Mouse (Mus musculus): ENCODE measurements around the gene Dlgap3. TPM values are rescaled to one million over a fixed set of nuclear protein-coding genes. Genes with fewer than 3 reads are reported as not detected.

Gene Dlgap3
- polyA plus RNA-seq, 1 experiment from 2014 or later = 1.9 TPM

DNA sequence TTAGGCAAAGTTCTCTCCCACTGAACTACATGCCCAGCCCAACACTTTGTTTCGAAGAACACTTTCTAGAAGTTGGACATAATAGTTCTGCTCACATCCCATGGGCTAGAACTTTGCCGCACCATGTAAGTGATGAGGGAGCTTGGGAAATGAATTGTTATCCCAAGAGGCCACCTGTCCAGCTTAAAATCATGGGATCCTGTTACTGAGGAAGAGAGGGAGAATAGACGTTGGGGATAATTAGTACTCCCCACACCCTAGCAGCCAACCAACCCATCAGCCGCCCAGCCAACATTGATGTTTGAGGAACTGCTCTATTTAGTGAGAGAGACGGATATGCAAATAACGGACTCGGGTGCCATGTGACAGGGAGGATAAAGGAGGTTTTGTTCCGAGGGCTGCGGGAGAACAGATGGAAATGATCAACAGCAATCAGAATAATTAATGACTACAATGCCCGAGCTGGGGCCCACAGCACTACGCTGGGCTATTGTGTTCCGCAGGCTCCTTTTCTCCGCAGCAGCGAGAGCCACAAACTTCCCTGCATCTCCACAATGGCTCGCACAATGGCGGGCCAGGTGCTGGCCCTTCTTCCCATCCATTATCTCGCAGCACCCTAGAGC lies 58.2 kb downstream of the Dlgap3 start:
- Histone ChIP-seq H3K4me3 (peak overlapping the region; percentile 22; the same call in 1 of the 2 replicates), H3K36me3 (no peaks in the 10 kb centered on the region), H3K27me3 (ENCODE audit: low read depth, poor library complexity, severe bottlenecking) (peaks cover 65% of the 10 kb centered on the region), H3K27ac (replicated peaks) (peak overlapping the region; percentile 69), H3K9me3 (replicated peaks) (no peaks in the 10 kb centered on the region), H3K4me1 (peaks cover 53% of the 10 kb centered on the region)
- peak; percentile 46 for DNase-seq (ENCODE audit: low spot score)
- 16% methylated on average over 17 of the region's 17 CpGs for WGBS

DNA sequence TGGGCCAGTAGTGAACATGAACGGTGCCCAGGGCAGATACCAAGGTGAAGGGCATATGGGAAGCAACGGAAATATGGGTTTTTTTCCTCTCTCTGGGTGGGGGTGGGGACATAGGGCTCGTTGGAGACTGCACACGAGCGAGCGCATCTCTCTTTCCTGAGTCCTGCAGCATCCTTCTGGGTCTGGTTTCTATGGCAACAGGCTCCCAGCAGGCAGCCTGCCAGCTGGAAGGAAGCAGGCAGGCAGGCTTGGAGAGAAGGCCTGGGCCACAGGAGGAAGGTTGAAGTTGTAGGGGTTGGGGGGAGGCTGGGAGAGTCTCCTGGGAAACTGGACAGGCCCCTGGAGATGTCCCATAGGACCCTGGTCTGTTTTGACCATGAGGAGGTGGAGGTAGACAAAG lies 63.0 kb downstream of the Dlgap3 start:
- no peaks in the 10 kb centered on the region for H3K36me3 ChIP-seq
- H3K4me1 ChIP-seq = peaks cover 45% of the 10 kb centered on the region
- peaks cover 44% of the 10 kb centered on the region for H3K27me3 ChIP-seq (ENCODE audit: low read depth, poor library complexity, severe bottlenecking)
- peak; percentile 56 for DNase-seq (ENCODE audit: low spot score)
- no peak overlapping the region; the same call in 1 of the 2 replicates for H3K4me3 ChIP-seq
- H3K27ac ChIP-seq (replicated peaks) = peak overlapping the region; percentile 24
- 26% methylated on average over 6 of the region's 6 CpGs for WGBS
- no peaks in the 10 kb centered on the region for H3K9me3 ChIP-seq (replicated peaks)

DNA sequence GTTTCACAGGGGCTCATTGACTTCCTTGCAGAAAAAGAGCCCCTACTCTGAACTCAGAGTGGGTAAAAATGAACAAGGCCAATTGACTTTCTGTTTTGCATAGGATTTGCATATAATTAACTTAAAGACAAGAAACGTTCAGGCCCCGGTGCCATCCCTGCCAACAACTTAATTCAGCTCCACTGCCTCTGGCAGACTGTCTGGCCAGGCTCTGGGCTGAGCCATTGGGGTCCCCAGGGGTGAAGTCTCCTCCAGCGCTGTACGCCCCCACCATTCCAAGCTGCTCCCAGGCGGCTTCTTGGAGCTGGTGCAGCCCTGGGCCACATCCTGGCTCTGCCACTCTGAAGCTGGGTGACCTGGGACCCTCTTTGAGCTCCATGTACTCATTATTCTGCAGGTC lies 63.5 kb downstream of the Dlgap3 start:
- no peaks in the 10 kb centered on the region for H3K9me3 ChIP-seq (replicated peaks)
- H3K27me3 ChIP-seq (ENCODE audit: low read depth, poor library complexity, severe bottlenecking) = peaks cover 45% of the 10 kb centered on the region
- H3K4me1 ChIP-seq = peaks cover 42% of the 10 kb centered on the region
- DNase-seq (ENCODE audit: low spot score) = no peak
- peak overlapping the region; percentile 24 for H3K27ac ChIP-seq (replicated peaks)
- 64% methylated on average over 5 of the region's 5 CpGs for WGBS
- no peaks in the 10 kb centered on the region for H3K36me3 ChIP-seq
- no peak overlapping the region for H3K4me3 ChIP-seq

DNA sequence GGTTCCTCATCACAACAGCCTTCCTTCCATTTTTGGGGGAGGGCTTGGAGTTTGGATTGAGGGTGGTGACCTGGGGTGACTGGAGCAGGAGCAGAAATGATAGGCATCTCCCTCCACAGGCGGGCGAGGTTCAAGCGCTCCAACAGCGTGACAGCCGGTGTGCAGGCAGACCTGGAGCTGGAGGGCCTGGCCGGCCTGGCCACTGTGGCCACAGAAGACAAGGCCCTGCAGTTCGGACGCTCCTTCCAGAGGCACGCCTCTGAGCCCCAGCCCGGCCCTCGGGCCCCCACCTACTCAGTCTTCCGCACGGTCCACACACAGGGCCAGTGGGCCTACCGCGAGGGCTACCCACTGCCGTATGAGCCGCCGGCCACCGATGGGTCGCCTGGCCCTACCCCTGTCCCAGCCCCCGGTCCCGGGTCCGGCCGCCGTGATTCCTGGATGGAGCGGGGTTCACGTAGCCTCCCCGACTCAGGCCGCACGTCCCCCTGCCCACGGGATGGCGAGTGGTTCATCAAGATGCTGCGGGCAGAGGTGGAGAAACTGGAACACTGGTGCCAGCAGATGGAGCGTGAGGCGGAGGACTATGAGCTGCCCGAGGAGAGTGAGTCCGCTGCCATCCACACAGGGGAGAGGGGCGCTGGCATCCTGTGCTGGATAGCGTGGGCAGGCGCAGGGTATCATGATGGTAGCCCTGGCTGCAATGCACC lies 64.6 kb downstream of the Dlgap3 start:
- H3K27me3 ChIP-seq (ENCODE audit: low read depth, poor library complexity, severe bottlenecking) = peaks cover 50% of the 10 kb centered on the region
- no peak for DNase-seq (ENCODE audit: low spot score)
- no peak overlapping the region for H3K4me3 ChIP-seq
- peak overlapping the region; percentile 24; the same call in 1 of the 2 replicates for H3K27ac ChIP-seq (replicated peaks)
- no peaks in the 10 kb centered on the region for H3K9me3 ChIP-seq (replicated peaks)
- H3K36me3 ChIP-seq = no peaks in the 10 kb centered on the region
- H3K4me1 ChIP-seq = peaks cover 38% of the 10 kb centered on the region
- WGBS = 90% methylated on average over 40 of the region's 40 CpGs

DNA sequence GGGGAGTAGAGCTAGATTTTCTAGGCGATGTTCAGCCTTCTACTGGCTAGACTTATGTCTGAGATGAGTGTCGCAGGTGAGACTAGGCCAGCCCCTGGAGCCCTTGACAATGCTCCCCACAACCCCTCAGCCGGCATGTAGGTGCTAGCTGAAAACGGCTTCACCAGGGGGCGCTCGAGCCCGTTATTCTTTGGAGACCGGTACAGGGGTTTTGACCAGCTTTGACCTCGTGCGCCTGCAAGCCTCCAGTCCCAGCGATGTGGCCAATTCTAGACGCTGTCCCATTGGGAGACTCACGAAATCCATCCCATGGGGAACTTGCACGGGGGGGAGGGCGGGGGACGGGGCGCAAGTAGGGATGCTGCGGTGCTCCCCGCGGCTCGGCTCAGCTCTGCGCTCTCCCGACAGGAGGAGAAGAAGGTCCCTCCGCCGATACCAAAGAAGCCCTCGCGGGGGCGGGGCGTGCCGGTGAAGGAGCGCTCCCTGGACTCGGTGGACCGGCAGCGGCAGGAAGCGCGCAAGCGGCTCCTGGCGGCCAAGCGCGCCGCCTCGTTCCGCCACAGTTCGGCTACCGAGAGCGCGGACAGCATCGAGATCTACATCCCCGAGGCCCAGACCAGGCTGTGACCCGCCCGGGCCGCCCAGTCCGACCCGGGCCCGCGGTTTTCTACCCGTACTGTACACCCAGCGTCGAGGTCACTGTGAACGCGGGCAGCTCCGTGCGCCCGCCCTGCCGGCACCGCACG lies 66.9 kb downstream of the Dlgap3 start:
- no peaks in the 10 kb centered on the region for H3K9me3 ChIP-seq (replicated peaks)
- peak overlapping the region; percentile 70 for H3K4me3 ChIP-seq
- H3K4me1 ChIP-seq = peaks cover 38% of the 10 kb centered on the region
- peaks cover 41% of the 10 kb centered on the region for H3K27me3 ChIP-seq (ENCODE audit: low read depth, poor library complexity, severe bottlenecking)
- peak; percentile 92 for DNase-seq (ENCODE audit: low spot score)
- peak overlapping the region; percentile 83 for H3K27ac ChIP-seq (replicated peaks)
- under 1% methylated on average over 67 of the region's 67 CpGs for WGBS
- no peaks in the 10 kb centered on the region for H3K36me3 ChIP-seq

DNA sequence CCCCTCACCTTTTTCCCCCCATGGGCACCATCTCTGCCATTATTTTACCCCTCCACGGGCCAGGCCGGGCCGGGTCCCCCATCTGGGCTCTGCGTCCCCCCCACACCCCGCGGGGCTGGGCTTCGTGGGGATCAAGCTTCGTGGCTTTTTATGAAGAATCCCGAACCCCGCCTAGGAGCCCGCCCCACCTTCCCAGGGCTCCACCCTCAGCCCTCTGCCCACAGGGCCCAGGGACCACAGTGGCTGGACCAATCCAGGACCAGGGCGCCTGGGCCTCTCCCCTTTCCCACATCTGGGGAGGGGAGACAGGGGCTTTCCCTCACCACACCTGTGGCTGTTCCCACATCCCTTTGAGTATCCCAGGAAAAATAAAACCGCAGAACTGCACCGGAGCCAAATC lies 67.6 kb downstream of the Dlgap3 start:
- peaks cover 36% of the 10 kb centered on the region for H3K4me1 ChIP-seq
- 1% methylated on average over 14 of the region's 14 CpGs for WGBS
- peak overlapping the region; percentile 83 for H3K27ac ChIP-seq (replicated peaks)
- peak; percentile 40 for DNase-seq (ENCODE audit: low spot score)
- no peaks in the 10 kb centered on the region for H3K36me3 ChIP-seq
- peak overlapping the region; percentile 70 for H3K4me3 ChIP-seq
- H3K9me3 ChIP-seq (replicated peaks) = no peaks in the 10 kb centered on the region
- peaks cover 41% of the 10 kb centered on the region for H3K27me3 ChIP-seq (ENCODE audit: low read depth, poor library complexity, severe bottlenecking)

DNA sequence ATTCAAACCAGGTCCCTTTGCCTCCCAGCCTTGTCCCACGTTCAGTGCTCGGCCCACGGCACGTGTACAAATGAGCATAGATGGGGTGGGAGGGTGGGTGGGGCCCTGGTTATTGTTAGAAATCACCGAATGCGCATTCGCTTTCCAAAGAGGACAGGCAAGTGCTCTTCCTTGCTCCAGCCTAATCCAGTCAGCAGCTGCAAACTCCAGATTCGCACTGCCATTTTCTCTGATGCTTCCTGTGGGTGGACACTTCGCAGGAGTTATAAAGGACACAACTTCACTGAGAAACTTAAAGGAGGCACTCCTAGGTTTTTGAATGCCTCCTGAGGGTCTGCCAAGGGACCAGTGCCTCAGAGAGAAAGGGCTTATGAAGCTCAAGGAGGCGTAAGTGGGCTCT lies 68.3 kb downstream of the Dlgap3 start:
- H3K4me3 ChIP-seq = no peak overlapping the region
- H3K27me3 ChIP-seq (ENCODE audit: low read depth, poor library complexity, severe bottlenecking) = peaks cover 41% of the 10 kb centered on the region
- no peak overlapping the region for H3K27ac ChIP-seq (replicated peaks)
- H3K9me3 ChIP-seq (replicated peaks) = no peaks in the 10 kb centered on the region
- peaks cover 30% of the 10 kb centered on the region for H3K4me1 ChIP-seq
- no peaks in the 10 kb centered on the region for H3K36me3 ChIP-seq
- DNase-seq (ENCODE audit: low spot score) = no peak
- WGBS = 53% methylated on average over 10 of the region's 10 CpGs

DNA sequence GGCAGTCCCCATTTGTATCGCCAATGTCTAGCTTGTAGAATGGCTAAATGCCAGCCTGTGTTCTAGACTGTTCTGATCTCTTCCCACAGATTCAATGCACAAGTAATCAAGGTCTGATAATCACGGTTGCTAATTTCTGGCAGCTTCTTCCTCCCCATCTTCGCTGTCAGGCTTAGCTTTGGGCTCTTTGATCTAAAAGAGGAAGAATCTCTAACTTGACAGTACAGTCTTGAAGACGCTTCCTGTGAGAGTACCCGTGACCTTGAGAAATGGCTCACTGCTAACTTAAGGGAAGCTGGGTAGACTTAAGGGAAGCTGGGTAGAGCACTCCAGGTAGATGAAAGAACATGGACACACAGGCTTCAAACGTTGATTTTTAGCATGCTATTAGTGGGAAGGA lies 73.7 kb downstream of the Dlgap3 start:
- no peak overlapping the region for H3K4me3 ChIP-seq
- no peaks in the 10 kb centered on the region for H3K9me3 ChIP-seq (replicated peaks)
- 65% methylated on average over 6 of the region's 6 CpGs for WGBS
- peaks cover 18% of the 10 kb centered on the region for H3K4me1 ChIP-seq
- H3K27me3 ChIP-seq (ENCODE audit: low read depth, poor library complexity, severe bottlenecking) = peaks cover 8% of the 10 kb centered on the region
- H3K27ac ChIP-seq (replicated peaks) = no peak overlapping the region
- no peak for DNase-seq (ENCODE audit: low spot score)
- H3K36me3 ChIP-seq = peaks cover 12% of the 10 kb centered on the region

DNA sequence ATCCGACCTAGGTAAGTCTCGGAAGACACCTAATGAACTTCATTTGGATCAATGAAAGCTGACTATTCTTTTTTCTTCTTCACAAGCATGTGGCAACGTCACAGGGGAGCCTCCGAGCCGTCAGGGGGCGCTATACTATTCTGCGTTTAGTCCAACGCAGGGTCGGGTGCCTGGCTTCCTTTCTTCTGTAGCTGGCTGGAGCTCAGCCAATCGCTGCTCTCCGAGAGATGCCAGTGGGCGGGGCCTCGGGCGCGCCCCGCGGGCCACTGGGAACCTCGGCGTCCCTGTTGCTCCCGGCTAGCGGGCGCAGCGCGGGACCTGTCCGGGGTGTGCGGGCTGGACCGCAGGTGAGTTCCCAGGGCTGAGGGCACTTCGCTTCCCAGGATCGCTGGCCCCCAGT lies 74.5 kb downstream of the Dlgap3 start, which contains the start of gene Smim12:
Smim12 (plus strand) TSS at position 233 of the 400 bp plus-strand sequence.
- peaks cover 18% of the 10 kb centered on the region for H3K4me1 ChIP-seq
- WGBS = under 1% methylated on average over 29 of the region's 29 CpGs
- DNase-seq (ENCODE audit: low spot score) = peak; percentile 98
- H3K4me3 ChIP-seq = peak within 1 kb of the TSS; percentile 96
- peak within 1 kb of the TSS; percentile 91 for H3K27ac ChIP-seq (replicated peaks)
- H3K27me3 ChIP-seq (ENCODE audit: low read depth, poor library complexity, severe bottlenecking) = no peaks in the 10 kb centered on the region
- peaks cover 19% of the 10 kb centered on the region for H3K36me3 ChIP-seq
- no peaks in the 10 kb centered on the region for H3K9me3 ChIP-seq (replicated peaks)

DNA sequence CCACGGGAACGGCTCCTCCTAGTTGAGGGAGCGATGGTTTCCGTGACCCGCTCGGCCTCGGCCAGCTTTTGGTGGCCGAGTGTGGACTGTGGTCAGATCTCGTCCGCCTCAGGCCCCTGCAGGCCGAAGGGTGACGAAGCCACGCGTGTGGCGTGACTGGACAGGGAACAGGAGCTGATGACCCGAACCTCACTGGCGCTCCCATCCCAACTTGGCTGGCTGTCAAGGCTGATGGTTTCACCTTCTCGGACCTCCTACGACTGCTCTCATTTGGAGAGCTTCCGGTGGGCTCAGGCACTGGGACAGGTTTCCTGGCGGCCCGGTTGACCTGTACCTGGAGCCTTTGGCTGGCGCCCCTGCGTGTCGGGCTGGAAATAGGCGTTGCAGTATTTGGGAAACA lies 74.9 kb downstream of the Dlgap3 start:
- WGBS = under 1% methylated on average over 26 of the region's 26 CpGs
- no peak for DNase-seq (ENCODE audit: low spot score)

DNA sequence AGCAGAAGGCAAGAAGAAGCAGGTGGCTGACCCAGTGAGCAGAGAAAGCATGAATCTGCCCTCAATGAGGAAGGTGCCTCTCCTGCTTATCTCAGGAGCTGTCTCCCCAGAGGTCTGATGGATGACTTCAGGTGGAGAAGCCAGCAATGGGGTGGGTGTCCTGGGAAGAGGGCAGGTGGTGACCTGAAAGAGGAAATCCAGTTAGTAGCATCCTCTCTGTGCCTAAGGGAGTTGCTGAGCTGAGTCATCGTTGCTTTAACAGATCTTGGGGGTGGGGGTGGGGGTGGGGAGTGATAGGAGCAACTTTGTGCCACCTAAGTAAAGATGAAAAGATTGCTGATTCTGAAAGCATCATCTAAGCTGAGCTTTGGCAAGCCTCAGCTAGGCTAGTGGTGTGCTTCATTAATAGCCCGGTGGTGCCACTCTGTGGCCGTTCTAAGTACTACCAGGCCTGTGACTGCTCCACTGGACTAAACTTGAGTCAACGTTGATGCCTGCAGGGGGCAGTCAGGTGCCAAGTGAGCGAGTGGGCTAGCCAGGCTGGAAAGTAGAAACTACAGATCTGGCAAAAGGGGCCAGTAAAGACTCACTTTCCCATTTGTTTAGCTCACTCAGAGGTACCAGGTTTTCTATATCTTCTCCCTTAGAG lies 80.8 kb downstream of the Dlgap3 start:
- peak; percentile 85 for DNase-seq (ENCODE audit: low spot score)
- peaks cover 23% of the 10 kb centered on the region for H3K36me3 ChIP-seq
- H3K27me3 ChIP-seq (ENCODE audit: low read depth, poor library complexity, severe bottlenecking) = no peaks in the 10 kb centered on the region
- H3K4me3 ChIP-seq = no peak overlapping the region
- 4% methylated on average over 5 of the region's 5 CpGs for WGBS
- peaks cover 10% of the 10 kb centered on the region for H3K4me1 ChIP-seq
- no peaks in the 10 kb centered on the region for H3K9me3 ChIP-seq (replicated peaks)
- H3K27ac ChIP-seq (replicated peaks) = no peak overlapping the region

More for the DNA sequence above, 74.9 kb downstream of the Dlgap3 start:
- H3K9me3 ChIP-seq (replicated peaks) = no peaks in the 10 kb centered on the region
- H3K4me3 ChIP-seq = peak overlapping the region; percentile 96
- peak overlapping the region; percentile 91 for H3K27ac ChIP-seq (replicated peaks)
- H3K4me1 ChIP-seq = peaks cover 18% of the 10 kb centered on the region
- peaks cover 20% of the 10 kb centered on the region for H3K36me3 ChIP-seq
- no peaks in the 10 kb centered on the region for H3K27me3 ChIP-seq (ENCODE audit: low read depth, poor library complexity, severe bottlenecking)

DNA sequence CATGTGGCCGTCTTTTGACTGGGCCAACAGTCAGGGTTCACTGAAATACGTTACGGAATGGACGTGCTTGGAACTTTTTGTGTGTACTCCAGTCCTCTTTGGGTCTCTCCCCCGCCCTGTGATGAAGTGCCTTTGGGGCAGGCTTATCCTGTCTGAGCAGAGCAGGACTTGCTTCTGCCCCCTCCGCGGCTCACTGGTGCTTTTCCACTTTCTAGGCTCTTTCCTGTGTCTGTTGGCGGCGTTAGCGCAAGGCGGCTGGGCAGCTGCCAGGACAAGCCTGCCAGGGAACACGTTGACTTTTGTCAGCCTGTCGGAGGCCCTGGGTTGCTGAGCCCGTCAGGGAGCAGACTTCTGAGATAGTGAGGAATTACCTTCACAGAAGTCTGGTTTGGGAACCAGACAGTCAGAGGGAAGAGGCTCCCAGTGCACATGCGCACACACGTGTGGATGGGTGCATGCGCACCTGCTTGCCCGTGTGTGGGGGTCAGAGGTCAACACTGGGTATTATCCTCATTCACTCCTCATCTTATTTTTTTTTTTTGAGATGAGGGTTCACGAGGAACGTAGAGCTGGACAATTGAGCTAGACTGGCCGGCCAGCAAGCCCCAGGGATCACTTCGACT lies 83.1 kb downstream of the Dlgap3 start:
- DNase-seq (ENCODE audit: low spot score) = no peak
- 67% methylated on average over 22 of the region's 22 CpGs for WGBS

More for the DNA sequence above, 83.1 kb downstream of the Dlgap3 start:
- H3K4me1 ChIP-seq = peaks cover 4% of the 10 kb centered on the region; the same call in 1 of the 2 replicates
- H3K9me3 ChIP-seq (replicated peaks) = no peaks in the 10 kb centered on the region
- no peak overlapping the region for H3K27ac ChIP-seq (replicated peaks)
- H3K27me3 ChIP-seq (ENCODE audit: low read depth, poor library complexity, severe bottlenecking) = no peaks in the 10 kb centered on the region
- H3K36me3 ChIP-seq = peaks cover 18% of the 10 kb centered on the region
- no peak overlapping the region for H3K4me3 ChIP-seq
